Mouse (Mus musculus) liver, postnatal 0 days (tissue): ENCODE measurements around the gene Gdap1l1. TPM values are rescaled to one million over a fixed set of nuclear protein-coding genes. Genes with fewer than 3 reads are reported as not detected.
"Not testable (repeated sequence)": the region's sequence is repeated elsewhere in the genome, so short reads cannot be mapped to it uniquely, and the experiment has no call there.

Source experiments
- ATAC-seq: fragments of 200-750 bp; cut with Nextera tagmentation; 2 replicates; pipeline ENCODE4 v1.8.0; 2017; ENCODE audit warnings: mild to moderate bottlenecking, moderate library complexity
- DNase-seq: peaks from one replicate; pipeline ENCODE4 v3.0.0-alpha.2; 2016
- H3K27ac ChIP-seq: fragments of 300-500 bp; sonication (generic); 2 replicates; pipeline ENCODE4 v1.5.1; 2014; ENCODE audit warnings: antibody characterized with exemption, moderate library complexity, mild to moderate bottlenecking, low read depth
- H3K27me3 ChIP-seq: fragments of 300-500 bp; sonication (generic); 2 replicates; pipeline ENCODE4 v1.6.1; 2014; ENCODE audit warnings: low read length, control low read depth, mixed read lengths; ENCODE audit not compliant: insufficient read depth
- H3K36me3 ChIP-seq: fragments of 300-500 bp; sonication (generic); replicated peaks from 2 replicates; pipeline ENCODE4 v1.6.1; 2014; ENCODE audit warnings: mild to moderate bottlenecking, control low read depth, low read length, moderate library complexity, mixed read lengths; ENCODE audit not compliant: insufficient read depth
- H3K4me1 ChIP-seq: fragments of 300-500 bp; sonication (generic); 2 replicates; pipeline ENCODE4 v1.6.1; 2014; ENCODE audit warnings: antibody characterized with exemption, mild to moderate bottlenecking, control low read depth; ENCODE audit not compliant: insufficient read depth
- H3K4me2 ChIP-seq: fragments of 300-500 bp; sonication (generic); 2 replicates; pipeline ENCODE4 v1.6.1; 2014; ENCODE audit warnings: low read depth, mild to moderate bottlenecking, low read length, moderate library complexity, mixed read lengths
- H3K4me3 ChIP-seq: fragments of 300-500 bp; sonication (generic); 2 replicates; pipeline ENCODE4 v1.5.1; 2014; ENCODE audit warnings: low read depth, low read length
- H3K9ac ChIP-seq: fragments of 300-500 bp; sonication (generic); replicated peaks from 2 replicates; pipeline ENCODE4 v1.6.1; 2014; ENCODE audit warnings: mild to moderate bottlenecking, moderate library complexity
- H3K9me3 ChIP-seq: fragments of 300-500 bp; sonication (generic); 2 replicates; pipeline ENCODE4 v1.6.1; 2016; ENCODE audit warnings: mild to moderate bottlenecking, control low read depth, low read length, mixed read lengths
- CTCF ChIP-seq: sonication (generic); IDR thresholded peaks from 2 replicates; pipeline ENCODE4 v1.5.1; 2016; ENCODE audit warnings: antibody characterized with exemption, low read depth
- EP300 ChIP-seq: IDR thresholded peaks from 2 replicates; pipeline ENCODE4 v1.6.1; 2016; ENCODE audit warnings: antibody characterized with exemption, low read depth, mild to moderate bottlenecking
- WGBS: fragments of 180-500 bp; shearing (Covaris S2); extraction: QIAGEN DNeasy Blood & Tissue Kit; methylation state at CpG from one replicate; pipeline ENCODE4 v1.1.7; 2014; ENCODE audit not compliant: insufficient replicate concordance; 5-methylcytosine and 5-hydroxymethylcytosine counted together
- polyA plus RNA-seq: library from polyadenylated mRNA; unstranded; fragments of >200 nt; fragmentation: Nextera tagmentation; extraction: Ambion mirVana; gene quantifications from 2 replicates; pipeline ENCODE4 v1.2.1, GENCODE M21; 2015

The Gdap1l1 gene
- polyA plus RNA-seq, 1 experiment from 2014 or later: not detected

DNA sequence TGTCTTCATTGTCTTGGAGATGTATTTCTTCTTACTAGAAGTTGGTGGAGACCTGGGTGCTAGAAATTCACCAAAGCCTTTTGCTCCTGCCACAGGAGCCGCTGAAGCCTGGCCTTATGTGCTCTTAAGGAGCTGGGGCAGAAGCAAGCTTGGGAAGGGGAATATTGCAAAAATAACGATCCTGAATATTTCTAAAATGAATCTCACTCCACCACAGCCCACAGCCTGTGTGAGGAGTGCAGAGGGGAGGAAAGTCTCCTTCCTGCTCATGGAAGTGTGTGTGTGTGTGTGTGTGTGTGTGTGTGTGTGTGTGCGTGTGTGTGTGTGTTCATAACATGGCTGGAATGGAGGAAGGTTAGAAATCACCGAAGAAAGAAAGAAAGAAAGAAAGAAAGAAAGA, 39.5 kb upstream of the Gdap1l1 start:
- no peak for ATAC-seq
- H3K9ac ChIP-seq: no peak overlapping the region
- H3K27ac ChIP-seq: no peak overlapping the region
- TF ChIP-seq EP300: no peak
- TF ChIP-seq CTCF: no peak
- H3K9me3 ChIP-seq: no peaks in the 10 kb centered on the region
- peaks cover 8% of the 10 kb centered on the region; the same call in 1 of the 2 replicates for H3K4me1 ChIP-seq
- no peaks in the 10 kb centered on the region for H3K36me3 ChIP-seq
- H3K4me3 ChIP-seq: no peak overlapping the region
- H3K27me3 ChIP-seq: no peaks in the 10 kb centered on the region
- WGBS: 72% methylated on average over 4 of the region's 4 CpGs
- H3K4me2 ChIP-seq: no peak overlapping the region
- DNase-seq: no peak

DNA sequence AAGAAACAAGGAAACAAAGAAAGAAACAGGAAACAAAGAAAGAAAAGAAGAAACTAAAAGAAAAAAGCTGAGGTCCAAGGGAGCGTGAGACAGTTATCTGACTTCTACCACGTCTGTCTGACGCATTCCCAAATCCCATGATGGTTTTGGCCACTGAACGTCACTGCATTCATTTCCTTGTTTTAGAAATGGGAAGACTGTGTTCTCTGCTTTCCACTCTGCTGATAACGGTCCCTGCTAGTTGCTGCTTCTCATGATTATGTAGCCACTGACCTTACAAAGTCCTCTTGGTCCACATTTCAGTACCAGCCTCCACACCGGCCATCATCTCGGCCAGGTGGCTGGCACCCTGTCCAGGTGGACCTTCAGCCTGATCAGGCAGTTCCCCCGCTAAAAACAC, 39.1 kb upstream of the Gdap1l1 start:
- TF ChIP-seq EP300 (no peak), CTCF (no peak)
- WGBS: 60% methylated on average over 8 of the region's 8 CpGs
- Histone ChIP-seq H3K4me2 (no peak overlapping the region), H3K9me3 (no peaks in the 10 kb centered on the region), H3K27ac (no peak overlapping the region), H3K4me1 (peaks cover 11% of the 10 kb centered on the region; the same call in 1 of the 2 replicates), H3K36me3 (no peaks in the 10 kb centered on the region), H3K27me3 (no peaks in the 10 kb centered on the region), H3K9ac (no peak overlapping the region), H3K4me3 (no peak overlapping the region)
- ATAC-seq (no peak), DNase-seq (no peak)

DNA sequence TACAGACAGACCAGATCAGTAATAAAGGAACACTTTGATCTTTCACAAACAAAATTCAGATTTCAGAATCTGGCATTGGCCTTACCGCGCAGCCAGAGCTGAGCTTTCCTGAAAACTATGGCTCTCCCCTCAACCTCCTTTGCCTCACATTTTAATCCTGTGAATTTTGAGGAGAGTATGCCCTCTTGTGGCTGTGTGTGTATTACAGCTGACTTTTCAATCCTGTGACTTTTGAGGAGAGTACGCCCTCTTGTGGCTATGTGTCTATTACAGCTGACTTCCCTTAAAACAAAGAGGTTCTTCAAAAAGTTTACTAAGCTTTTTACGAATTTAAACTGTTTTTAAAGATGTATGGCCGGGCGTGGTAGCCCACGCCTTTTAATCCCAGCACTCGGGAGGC, 37.1 kb upstream of the Gdap1l1 start:
- ATAC-seq (peak; percentile 38; the same call in 1 of the 2 replicates), DNase-seq (peak; percentile 83)
- Histone ChIP-seq H3K4me1 (peaks cover 14% of the 10 kb centered on the region; the same call in 1 of the 2 replicates), H3K4me2 (no peak overlapping the region), H3K4me3 (no peak overlapping the region), H3K9me3 (no peaks in the 10 kb centered on the region), H3K36me3 (peaks cover 10% of the 10 kb centered on the region), H3K27ac (no peak overlapping the region), H3K27me3 (no peaks in the 10 kb centered on the region), H3K9ac (no peak overlapping the region)
- TF ChIP-seq CTCF (peak; percentile 99), EP300 (no peak; the same call in 1 of the 2 replicates)
- 4% methylated on average over 8 of the region's 8 CpGs for WGBS

DNA sequence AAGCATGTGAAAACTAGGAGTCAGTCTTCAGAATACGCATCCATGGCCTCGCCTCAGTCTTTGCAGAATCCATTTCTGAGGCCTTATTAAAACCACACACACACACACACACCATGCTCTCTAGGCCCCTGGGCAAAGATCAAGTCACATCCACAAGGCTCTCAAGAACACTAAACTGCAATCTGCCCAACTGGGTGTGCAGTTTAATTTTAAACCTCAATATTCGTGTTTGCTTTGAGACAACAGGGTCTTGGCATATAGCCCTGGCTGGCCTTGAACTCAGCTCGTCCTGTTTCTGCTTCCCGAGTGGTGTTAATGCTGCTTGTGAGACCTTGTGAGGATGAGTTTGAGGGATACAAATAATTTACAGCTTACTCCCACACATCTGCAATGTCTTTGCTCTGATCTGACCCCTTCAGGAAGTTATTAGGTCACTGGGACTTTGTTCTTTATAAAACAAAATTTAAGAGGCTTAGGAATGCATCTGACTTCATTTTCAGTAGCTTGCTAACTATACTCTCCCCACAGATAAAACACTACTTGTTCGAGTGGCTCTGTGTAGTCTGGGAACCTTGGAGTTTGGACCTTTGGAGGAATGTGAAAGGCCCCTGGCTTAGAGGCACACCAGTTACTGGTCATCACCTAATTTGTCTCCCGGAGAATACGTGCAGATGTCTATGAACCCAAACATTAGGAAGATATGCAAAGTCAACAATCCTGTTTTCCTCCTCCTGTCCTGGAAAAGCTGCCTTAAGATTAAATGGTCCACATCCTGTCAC, 34.0 kb upstream of the Gdap1l1 start:
- H3K27me3 ChIP-seq: no peaks in the 10 kb centered on the region
- TF ChIP-seq EP300 (no peak), CTCF (no peak)
- WGBS: 60% methylated on average over 8 of the region's 8 CpGs
- ATAC-seq (peak; percentile 67), DNase-seq (peak; percentile 50)
- no peak overlapping the region; the same call in 1 of the 2 replicates for H3K4me2 ChIP-seq
- no peak overlapping the region; the same call in 1 of the 2 replicates for H3K9ac ChIP-seq
- H3K9me3 ChIP-seq: no peaks in the 10 kb centered on the region
- no peak overlapping the region for H3K4me3 ChIP-seq
- peaks cover 31% of the 10 kb centered on the region for H3K36me3 ChIP-seq
- peaks cover 14% of the 10 kb centered on the region; the same call in 1 of the 2 replicates for H3K4me1 ChIP-seq
- H3K27ac ChIP-seq: peak overlapping the region; percentile 35

DNA sequence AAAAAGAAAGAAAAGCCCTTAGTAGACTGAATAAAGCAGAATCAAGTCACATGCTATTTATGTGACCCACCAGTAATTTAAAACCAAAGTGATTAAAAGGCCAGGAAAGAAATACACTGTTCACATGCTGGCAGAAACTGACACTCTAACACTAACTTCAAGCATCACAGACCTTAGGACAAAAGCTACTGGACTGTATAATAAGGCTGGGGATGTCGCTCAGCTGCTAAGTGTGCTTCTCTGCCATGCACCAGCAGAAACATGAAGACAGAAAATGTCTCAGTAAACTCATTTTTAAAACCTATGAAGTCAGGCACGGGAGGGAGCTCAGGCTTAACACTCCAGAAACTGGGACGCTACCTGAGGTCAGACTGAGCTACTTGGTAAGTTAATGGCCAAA, 28.1 kb upstream of the Gdap1l1 start:
- Histone ChIP-seq H3K4me2 (no peak overlapping the region), H3K36me3 (peaks cover 68% of the 10 kb centered on the region), H3K4me3 (no peak overlapping the region), H3K27me3 (no peaks in the 10 kb centered on the region), H3K27ac (no peak overlapping the region), H3K9me3 (no peaks in the 10 kb centered on the region), H3K4me1 (0 out of 2 replicates have a peak, but pooled peaks cover 6% of the 10 kb centered on the region), H3K9ac (no peak overlapping the region)
- WGBS: 90% methylated on average over 3 of the region's 3 CpGs
- TF ChIP-seq CTCF (no peak), EP300 (no peak)
- no peak for ATAC-seq
- no peak for DNase-seq

DNA sequence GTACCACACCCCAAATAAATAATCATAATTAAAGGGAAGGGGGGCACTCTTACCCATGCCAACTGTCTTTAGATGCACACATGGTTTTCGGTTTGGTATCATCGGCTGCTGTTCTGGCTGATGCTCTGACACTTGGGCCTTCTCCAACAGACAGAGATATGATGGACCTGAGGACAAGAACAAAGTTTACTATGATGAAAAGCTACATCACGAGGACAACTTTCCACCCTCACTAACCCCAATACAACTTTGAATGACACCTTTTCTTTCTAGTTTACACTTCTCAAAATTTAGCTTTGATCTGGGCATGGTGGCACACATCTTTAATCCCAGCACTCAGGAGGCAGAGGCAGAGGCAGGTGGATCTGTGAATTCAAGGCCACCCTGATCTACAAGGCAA, 26.9 kb upstream of the Gdap1l1 start:
- H3K9ac ChIP-seq, H3K27me3 ChIP-seq, H3K4me3 ChIP-seq, H3K4me2 ChIP-seq, H3K9me3 ChIP-seq, DNase-seq: not testable (repeated sequence)
- Histone ChIP-seq H3K36me3 (peaks cover 64% of the 10 kb centered on the region), H3K27ac (peak overlapping the region; percentile 66), H3K4me1 (peaks cover 12% of the 10 kb centered on the region; the same call in 1 of the 2 replicates)
- peak; percentile 56 for ATAC-seq
- 68% methylated on average over 3 of the region's 3 CpGs for WGBS
